Mouse (Mus musculus) testis, postnatal 10 days (tissue): Measurements from ENCODE around the gene Opa3.
A peak's percentile ranks its signal among the peaks of the same experiment; 100 is the strongest.

ENCODE experiments used
- DNase-seq: peaks from one replicate; pipeline ENCODE4 v3.0.0; 2021; ENCODE audit warnings: low spot score

Opa3 gene

GRCm38 (mm10) chr7:19214940-19215339 lies 13.2 kb upstream of the Opa3 start:
- DNase-seq, result no peak

GRCm38 (mm10) chr7:19217492-19217891 lies 10.6 kb upstream of the Opa3 start:
- no peak for DNase-seq

- DNase-seq, result no peak
These were observed 10.2 kb upstream of the Opa3 start for GRCm38 (mm10) chr7:19217944-19218343.

- no peak for DNase-seq
These were observed 8.1 kb upstream of the Opa3 start for GRCm38 (mm10) chr7:19220061-19220460.

GRCm38 (mm10) chr7:19222189-19222588 lies 5.9 kb upstream of the Opa3 start:
- no peak for DNase-seq

GRCm38 (mm10) chr7:19222875-19223274 lies 5.3 kb upstream of the Opa3 start:
- no peak for DNase-seq

GRCm38 (mm10) chr7:19224933-19225332 lies 3.2 kb upstream of the Opa3 start:
- DNase-seq, result no peak

GRCm38 (mm10) chr7:19226817-19227797 lies 1.0 kb upstream of the Opa3 start:
- DNase-seq, result peak; percentile 50

GRCm38 (mm10) chr7:19228793-19229148 lies 637 bp downstream of the Opa3 start:
- no peak for DNase-seq

GRCm38 (mm10) chr7:19229404-19229803 lies 1.3 kb downstream of the Opa3 start:
- DNase-seq, result no peak

GRCm38 (mm10) chr7:19230041-19230580 lies 2.0 kb downstream of the Opa3 start:
- DNase-seq, result no peak

GRCm38 (mm10) chr7:19230899-19231298 lies 2.8 kb downstream of the Opa3 start:
- no peak for DNase-seq

- DNase-seq, result no peak
These were observed 3.7 kb downstream of the Opa3 start for GRCm38 (mm10) chr7:19231849-19232248.

GRCm38 (mm10) chr7:19234652-19235051 lies 6.5 kb downstream of the Opa3 start:
- no peak for DNase-seq

GRCm38 (mm10) chr7:19235092-19235671 lies 7.0 kb downstream of the Opa3 start:
- no peak for DNase-seq

- no peak for DNase-seq
These were observed 8.3 kb downstream of the Opa3 start for GRCm38 (mm10) chr7:19236411-19236810.

- DNase-seq, result no peak
These were observed 10.2 kb downstream of the Opa3 start for GRCm38 (mm10) chr7:19238344-19238743.

GRCm38 (mm10) chr7:19239423-19239822 lies 11.3 kb downstream of the Opa3 start:
- peak; percentile 94 for DNase-seq

GRCm38 (mm10) chr7:19239986-19240385 lies 11.9 kb downstream of the Opa3 start:
- no peak for DNase-seq

- no peak for DNase-seq
These were observed 12.8 kb downstream of the Opa3 start for GRCm38 (mm10) chr7:19240905-19241463.

GRCm38 (mm10) chr7:19242005-19242404 lies 13.9 kb downstream of the Opa3 start:
- no peak for DNase-seq

GRCm38 (mm10) chr7:19243858-19244257 lies 15.7 kb downstream of the Opa3 start:
- no peak for DNase-seq

GRCm38 (mm10) chr7:19245083-19245482 lies 16.9 kb downstream of the Opa3 start:
- DNase-seq, result no peak
